Mouse (Mus musculus) kidney, postnatal 36 days (tissue): ENCODE measurements around the gene Sstr2.

Experiments used
- DNase-seq, 2 experiments: peaks; one replicate each; pipeline ENCODE4 v3.0.0; 2021 to 2022; ENCODE audit warnings: mixed read lengths in 2 of 2

The Sstr2 gene

DNA sequence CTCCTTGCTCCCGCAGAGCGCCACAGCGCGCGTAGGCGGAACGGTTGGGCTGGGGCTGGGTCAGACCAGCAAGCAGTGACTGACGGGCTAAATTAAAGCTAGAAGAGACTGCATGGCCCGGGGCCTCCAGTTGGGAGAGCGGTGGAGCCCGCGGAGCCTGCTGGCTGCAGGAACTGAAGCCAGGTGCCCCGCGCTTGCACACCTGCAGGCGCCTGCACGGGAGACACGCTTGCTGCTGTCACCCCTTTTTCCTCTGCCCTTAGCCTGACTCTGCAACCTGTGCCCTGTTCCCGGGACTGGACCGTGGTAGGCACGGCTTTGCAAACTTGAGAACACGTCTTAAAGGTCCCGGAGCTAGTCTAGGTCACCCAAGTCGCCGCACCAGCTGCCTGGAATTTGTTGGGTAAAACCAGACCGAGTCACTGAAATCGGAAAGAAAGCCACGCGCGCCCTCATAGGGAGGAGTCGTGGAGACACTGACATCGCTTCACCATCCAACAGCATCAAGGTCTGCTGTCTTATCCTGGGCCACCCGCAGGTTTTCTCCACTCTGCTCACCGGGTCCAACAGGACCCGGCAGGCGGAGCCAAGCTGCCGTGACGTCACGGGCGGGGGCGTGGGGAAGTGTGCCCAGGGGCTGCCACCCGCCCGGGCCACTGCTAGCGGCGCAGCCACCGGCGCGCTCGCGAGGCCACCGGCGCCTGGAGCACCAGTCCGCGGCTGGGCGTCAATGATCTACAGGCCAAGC lies at the start of gene Sstr2:
TSS of gene Sstr2 (plus strand) at position 671 of the 748 bp plus-strand sequence.
- DNase-seq = peak; percentile 83 to 93

DNA sequence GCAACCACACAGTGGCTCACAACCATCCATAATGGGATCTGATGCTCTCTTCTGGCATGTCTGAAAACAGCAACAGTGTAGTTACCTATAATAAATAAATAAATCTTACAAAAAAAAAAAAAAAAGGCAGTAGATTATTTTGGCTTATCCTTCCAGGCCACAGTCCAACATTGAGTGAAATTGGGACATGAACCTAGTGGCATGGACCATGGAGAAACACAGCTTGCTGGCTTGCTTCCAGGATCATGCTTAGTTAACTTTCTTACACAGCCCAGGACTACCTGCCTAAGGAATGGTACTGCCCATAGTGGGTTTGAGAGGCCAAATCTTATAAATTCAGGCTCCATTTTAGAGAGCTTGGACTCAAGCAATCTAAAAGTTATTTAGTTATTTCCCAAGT lies 47.5 kb upstream of the Sstr2 start:
- no peak for DNase-seq

DNA sequence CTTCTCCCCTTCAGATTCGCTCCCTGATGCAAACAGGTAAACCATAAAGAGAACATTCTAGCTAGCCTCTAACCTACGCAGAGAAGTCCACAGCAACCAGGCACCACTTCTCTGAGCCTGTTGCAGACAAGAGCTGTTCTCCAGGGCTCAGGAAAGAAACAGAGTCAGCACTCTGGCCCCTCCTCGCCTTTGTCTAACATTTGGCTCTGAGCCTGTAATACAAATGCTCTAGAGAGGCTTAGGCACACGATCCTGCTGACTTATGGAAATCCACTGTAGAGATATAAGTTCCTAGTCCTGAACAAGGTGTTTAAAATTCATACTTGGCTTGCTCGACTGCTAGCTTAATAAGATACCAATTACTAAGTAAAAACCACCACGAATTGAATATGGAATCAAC lies 46.5 kb upstream of the Sstr2 start:
- no peak for DNase-seq

DNA sequence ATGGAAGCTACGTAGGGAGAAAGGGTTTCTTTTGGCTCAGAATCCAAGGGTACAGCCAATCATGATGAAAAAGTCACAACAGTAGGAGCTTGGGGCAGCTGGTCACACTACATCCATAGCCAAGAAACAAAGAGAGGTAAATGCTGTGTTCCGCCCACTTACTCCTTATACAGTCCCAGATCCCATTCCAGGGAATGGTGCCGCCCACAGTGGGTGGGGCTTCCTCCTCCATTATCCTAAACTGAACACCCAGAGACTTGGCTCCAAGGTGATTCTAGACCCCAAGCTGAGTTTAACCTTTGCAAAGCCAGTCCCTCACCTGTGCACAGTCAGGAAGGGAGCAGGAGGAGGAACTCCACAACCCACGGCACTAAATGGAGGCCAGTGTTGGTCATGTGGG lies 41.9 kb upstream of the Sstr2 start:
- no peak for DNase-seq

DNA sequence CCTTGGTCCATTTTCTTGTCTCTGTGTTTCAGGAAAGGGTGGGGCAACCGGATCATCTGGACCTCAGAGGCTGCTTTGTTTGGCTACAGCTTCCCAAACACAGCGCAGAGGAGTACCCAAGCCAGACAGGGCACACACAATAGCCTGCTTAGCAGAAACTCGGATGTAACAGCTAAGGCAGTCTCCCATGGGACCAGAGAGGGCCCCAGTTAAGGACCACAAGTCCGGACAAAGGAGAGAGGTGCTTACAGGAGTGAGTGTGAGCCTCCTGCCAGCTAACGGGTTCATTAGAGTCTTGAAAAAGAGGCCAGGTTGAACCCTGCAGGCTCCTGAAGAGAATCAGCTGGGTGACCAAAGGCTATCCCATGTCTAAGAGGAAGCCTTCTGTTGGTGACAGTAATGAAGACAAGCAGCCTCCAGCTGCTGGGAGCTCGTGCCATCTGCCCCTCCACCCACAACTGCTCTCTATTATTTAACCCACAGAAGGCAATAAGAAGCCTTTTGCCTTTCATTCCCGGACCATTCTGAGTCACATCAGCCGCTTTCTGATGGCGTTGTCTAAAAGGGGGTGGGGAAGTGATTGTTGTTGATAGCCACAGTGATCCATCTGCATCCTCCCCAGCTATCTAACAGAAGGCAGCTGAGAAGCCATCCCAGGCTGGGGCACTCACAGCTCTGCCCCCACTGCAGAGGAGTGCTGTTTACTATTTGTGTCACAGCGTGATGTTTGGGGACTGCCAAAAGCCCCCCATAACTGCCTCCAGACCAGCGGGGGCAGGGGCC lies 35.1 kb upstream of the Sstr2 start:
- DNase-seq = no peak

DNA sequence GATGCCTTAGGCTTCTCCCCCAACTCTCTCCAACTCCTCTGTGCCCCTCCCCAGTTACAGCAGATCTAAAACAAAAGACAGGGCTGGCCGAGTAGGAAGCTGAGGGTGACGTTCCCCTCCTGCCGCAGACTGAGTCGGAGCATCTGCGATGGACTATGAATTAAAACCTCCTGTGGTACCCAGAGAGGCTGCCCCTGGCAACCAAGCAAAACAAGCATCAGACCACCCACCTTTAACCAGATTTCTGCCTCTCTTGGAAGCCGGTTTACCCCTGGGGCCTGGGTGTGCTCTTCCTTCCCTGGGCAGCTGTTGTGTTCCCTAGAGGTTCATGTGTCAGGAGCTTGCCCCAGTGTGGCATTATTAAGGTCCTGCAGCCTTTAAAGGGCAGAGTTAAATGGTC lies 32.7 kb upstream of the Sstr2 start:
- no peak for DNase-seq

DNA sequence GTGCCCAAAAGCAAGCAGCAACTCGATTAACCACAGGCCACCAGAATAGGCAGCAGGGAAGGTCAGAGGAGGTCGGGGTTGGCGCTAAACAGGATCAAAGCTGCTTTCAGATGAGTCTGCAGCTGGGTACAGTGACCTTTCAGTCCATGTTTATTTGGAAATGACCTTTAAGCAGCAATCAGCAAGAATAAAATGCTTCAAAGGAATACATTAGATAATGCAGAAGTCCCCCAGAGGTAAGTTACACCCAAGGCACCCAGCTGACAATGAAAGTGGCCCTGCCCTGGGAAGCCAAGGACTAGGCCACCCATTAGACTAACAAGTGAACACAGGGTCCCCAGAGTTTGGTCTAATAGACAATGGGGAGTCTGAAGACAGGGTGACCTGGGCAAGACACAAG lies 30.2 kb upstream of the Sstr2 start:
- DNase-seq = no peak

DNA sequence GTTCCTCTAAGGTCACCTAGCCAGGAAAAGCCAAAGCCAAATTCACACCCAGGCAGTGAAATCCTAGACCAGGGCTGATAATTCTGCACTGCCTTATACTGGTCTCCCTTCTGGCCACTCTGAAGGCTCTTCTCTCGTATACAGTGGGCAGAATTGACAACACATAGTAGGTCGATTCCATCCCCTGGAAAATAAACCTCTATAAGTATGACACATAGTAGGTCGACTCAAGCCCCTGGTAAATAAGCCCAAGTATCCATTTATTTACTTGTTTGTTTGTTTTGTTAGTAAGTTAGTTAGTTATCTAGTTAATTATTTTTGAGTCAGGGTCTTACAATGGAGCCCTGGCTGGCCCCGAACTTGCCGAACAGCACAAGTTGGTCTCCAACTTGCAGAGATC lies 24.0 kb upstream of the Sstr2 start:
- DNase-seq = no peak

DNA sequence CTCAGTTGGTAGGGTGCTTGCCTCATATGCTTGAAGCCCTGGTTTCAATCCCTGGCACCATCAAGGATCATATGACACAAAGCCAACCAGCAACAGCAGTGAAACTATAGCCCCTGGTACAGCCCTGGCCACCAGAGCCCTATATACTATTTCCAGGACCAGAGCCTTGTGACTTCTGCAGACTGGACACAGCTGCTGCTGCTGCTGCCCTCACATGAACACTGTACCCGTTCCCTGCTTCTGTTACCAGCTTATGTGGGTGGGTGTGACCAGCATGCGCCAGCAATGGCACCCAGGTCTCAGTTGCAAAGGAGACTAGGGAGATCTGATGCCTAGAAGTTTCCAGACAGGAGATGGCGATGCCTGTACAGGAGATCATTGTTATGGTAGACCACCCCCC lies 21.5 kb upstream of the Sstr2 start:
- no peak for DNase-seq

DNA sequence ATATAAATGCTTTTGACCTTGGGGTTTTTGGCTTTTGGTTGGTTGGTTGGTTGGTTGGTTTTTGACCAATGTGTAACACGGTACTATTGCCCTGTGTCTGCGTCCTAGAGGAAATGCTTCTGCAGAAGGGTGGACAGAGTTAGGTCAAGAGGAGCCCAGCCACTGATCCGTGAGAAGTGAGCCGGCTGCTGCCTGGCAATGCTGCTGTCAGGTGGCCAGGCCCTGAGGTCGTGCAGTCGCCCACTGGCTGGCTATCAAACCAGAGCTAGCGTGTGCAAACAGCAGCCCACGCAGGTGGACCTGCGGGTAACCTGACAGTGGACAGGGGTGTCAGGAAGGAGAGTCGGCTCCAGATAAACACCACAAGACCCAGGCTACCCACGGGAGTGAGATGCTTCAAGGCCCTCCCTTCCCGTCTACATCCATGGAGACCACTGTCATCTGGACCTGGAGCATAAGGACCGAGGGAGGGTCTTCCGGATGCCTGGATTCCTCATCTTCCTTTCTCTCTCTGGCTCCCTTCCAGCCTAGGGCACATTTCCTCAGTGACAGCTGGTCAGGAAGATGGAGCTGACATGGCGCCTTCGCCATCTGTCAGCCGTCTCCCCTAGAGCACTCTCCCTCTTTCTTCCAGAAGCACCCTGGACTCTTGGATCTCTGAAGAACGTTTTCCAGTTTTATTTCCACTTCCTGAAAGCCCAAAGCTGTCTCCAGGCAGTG lies 18.5 kb upstream of the Sstr2 start:
- peak; percentile 46 to 56 for DNase-seq

DNA sequence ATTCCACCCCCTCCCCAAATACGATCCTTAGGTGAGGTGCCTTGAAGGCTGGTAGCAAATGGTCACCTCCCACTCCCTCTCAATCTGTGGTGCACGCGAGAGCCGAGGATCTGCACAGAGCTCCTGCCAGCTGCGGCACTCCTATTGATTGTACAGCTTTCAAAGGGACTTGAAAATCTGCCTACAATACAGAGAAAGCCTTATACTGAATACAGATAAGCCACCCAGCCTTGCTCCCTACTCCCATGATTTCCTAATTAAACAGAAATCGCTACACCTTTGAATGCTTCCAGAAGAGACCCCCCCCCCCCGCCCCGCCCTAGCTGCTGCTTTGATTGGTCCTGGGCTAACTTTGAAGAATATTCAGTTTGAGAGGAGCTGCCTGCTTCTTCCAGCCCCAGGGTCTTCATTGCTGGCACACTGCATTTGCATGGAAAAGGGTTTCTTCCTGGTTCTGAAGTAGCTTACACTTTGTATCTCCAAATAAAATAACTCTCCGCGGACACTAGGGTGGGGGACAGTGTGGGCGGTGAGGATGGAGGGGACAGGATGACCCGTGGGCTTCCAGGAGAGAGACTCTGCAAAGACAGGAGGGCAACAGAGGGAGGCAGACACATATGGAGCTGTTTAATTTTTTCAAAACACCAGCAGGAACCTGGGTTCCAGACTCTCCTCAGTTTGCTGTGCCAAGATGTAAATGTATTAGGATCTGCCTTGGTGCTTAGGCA lies 17.4 kb upstream of the Sstr2 start:
- DNase-seq = no peak

DNA sequence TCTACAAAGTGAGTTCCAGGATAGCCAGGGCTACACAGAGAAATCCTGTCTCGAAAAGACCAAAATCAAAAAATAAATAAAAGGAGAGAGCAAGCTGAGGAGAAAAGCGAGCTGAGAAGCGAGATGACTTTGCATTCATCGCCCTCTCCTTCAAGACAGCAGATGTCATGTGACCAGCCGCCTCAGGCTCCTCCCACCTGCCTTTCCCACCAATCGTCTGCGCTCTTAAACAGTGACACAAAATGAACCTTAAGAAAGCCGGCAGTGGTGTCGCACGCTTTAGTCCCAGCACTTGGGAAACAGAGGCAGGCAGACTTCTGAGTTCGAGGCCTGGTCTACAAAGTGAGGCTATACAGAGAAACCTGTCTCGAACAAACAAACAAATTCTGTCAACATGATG lies 11.6 kb upstream of the Sstr2 start:
- no peak for DNase-seq

DNA sequence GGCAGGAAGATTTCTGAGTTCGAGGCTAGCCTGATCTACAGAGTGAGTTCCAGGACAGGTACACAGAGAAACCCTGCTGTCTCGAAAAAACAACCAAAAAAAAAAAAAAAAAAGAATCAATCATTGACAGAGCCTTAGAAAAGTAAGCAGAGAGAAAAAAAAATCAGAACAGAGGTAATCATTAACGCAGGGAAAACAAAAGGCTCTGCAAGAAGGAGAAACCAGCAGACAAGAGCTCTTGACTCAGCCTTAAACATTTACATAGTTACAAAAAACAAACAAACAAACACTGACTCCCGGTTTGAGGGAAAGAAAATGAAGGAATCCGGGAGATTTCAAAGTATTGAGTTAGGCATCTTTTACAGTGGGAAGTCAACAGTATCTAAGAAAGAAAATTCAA lies 9.6 kb upstream of the Sstr2 start:
- DNase-seq = peak in 1 of 2 experiments; percentile 62

DNA sequence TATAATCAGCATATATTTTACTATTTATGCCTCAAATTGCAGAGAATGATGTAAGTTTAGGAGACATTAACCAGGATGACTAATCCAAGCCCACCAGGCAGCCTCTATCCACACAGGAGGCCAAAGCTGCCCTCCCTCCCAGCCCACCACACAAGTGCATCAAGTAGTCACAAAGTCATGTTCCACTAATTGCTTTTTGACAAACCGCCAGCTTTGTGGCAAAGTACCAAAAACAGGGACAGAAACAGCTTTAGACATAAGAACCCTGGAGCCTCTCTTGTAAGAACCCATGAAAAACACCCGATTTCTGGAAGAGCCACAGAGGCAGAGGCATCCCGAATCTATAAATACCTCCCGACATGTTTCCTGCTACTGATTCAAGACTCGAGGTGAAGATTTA lies 8.9 kb upstream of the Sstr2 start:
- peak; percentile 27 to 60 for DNase-seq

DNA sequence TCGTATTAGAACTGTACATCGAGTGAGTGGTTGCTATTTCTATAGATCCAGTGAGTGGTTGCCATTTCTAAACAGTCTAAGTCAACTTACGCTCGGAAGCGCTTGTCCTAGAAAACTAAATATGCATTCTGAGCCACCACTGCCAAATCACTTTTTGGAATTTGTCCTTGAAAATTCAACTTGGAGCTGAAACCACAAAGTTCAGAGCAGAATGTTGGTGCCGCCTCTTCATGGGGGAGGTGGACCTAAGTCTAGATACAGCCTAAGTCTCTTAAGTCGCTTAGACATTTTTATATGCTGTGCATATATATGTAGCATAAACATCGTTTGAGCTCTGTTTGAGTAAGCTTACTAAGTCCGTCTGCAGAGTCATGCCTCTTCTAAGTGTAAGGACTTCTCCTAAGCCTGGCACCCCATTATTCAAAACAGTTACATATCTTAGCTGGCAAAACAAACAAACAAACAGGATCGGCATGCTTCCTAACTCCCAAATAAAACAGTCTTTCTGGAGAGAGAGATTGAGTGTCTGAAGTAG lies 8.0 kb upstream of the Sstr2 start:
- DNase-seq = no peak

DNA sequence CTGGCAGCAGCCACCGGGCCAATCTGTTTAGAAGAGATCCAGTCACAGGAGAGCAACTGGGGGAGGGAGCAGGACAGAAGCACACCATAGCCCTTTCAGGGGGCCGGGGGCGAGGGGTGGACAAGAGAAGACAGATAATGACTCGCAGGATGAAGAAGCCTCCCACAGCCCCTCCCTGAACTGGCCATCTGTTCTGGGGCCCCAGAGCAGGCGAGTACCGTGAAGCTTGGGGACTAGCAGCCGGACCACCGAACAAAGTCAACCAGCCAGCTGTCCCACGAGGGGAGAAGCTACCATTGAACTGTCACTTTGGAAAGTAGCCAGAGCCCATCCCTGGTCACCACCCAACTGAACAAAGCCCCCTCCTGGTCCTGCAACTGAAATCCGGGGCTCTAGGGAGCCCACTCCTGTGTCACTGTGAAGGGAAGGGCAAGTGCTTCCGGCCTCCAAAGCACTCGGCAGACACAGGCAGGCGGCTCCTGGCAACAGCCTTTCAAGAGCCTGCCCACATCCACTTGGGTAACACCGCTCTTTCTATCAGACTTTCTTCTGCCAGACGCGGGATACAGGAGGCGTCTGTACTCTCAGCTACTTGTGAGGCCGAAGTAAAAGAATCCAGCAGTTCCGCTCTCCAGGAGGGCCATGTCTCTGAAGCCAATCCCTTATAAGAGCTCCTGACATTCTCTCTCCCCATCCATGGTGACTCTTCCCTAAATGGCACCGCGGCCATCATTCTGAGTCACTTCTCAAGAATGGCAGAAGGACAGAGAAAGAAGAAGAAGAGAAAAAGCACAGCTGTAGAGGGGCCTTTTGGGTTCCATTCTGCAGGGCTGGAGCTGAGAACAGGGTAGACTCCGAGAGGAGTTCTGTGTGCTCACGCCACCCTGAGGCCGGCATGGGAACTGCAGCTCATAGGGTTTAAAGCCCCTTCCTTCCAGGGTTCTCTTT lies 7.2 kb upstream of the Sstr2 start:
- DNase-seq = peak in 1 of 2 experiments; percentile 70

DNA sequence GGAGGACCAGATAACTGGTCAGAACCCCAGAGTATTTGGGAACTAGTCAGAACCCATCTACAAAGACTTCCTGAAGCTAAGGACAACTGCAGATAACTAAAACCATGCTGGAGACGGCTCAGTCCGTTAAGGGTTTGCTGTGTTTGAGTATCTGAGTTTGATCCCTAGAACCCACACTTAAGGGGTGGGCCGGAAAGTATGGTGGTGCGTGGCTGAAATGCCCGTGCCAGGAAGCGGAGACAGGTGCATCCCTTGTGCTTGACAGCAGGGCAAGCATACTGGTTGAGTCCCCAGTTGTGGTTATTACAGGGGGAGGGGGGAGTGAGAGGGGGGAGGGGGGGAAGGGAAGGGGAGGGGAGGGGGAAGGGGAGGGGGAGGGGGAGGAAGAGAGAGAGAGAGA lies 4.7 kb upstream of the Sstr2 start:
- no peak for DNase-seq

DNA sequence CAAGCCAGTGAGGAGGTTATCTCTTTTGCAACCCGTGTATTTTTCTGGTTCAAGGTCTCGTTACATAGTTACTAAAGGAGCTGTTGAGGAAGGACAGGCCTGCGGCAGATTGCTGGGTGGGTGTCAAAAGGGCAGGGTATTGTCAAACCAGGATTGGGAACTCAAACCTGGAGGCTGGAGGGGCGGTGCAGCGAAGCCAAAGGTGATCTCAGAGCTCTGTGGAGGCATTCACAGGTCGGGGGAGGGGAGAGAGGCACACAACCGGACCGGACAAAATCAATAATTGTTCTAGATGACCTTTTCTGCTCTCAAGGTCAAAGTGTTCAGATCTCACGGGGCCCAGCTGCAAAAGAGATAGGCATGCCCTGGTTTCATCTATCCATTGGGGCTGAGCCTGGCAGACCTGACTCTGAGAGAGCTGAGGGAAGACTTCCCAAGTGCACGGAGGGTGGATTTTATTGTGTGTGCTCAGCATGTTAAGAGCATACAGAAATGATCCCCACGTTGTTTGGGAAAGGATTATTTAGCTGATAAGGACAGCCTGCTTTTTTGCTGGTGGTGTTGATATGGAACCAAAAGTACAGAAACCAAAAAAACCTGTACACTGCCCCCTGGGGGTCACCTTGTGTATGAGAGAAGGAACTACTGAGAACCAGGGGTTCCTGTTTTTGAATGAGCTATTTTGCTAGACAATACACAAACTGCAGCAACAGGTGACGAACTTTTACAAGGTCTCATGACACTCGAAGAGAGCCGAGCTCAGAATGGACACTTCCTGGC lies 1.8 kb upstream of the Sstr2 start:
- DNase-seq = peak; percentile 58 to 89

DNA sequence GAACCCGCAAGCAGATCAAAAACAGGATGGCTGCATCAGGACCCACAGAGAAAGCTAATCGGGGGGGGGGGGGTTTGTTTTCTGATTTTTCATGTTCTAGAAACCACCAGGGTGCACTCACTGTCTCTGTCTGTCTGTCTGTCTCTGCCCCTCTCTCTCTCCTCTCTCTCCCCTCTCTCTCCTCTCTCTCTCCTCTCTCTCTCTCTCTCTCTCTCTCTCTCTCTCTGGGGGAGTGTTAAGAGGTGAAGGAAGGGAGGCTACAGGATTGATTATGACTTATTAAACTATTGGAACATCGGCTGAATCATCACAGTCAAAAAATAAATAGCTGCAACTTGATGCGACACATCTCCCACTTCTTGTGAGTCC lies 855 bp upstream of the Sstr2 start:
- no peak for DNase-seq

DNA sequence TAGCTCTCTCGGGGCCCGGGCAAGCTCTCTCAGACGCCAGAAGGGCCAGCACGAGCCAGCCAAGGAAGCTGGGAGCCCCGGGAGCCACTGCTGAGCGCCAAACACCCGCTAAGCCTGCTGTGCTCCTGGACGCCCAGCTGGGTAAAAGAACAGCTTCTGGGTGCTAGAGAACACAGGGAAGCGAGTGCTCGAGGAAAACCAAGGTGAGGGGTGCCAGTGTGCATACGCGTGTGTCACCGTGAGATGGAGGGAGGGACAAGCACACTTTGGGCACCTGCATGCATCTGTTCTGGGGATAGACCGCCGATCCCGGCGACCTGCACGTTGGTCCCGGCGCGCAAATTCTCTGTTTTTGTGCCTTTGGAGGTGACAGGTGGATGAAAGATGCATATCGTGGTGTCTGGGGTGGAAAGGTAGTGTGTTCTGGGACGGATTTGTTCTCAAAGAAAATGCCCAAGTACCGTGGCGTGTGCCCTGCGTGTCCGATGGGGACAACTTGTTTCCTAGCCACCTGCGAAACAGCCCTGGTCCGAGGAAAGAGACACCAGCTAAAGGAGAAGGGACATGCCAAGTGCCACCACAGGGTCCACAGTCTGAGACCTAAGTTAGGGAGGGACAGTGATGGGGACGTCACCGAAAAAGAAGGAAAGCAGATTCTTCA lies 408 bp downstream of the Sstr2 start:
- no peak for DNase-seq
